Mouse (Mus musculus) erythroblast, embryonic 14.5 days (primary cell): Measurements from ENCODE around the gene Llgl2.

ENCODE experiments used
- GATA1 ChIP-seq: IDR thresholded peaks from 2 replicates; pipeline ENCODE4 v1.6.1; 2012; ENCODE audit warnings: low read length, inconsistent platforms, mixed read lengths
- TAL1 ChIP-seq: IDR thresholded peaks from 3 replicates; pipeline ENCODE4 v1.6.1; 2012; ENCODE audit warnings: low read length, inconsistent platforms, mixed read lengths

DNA sequence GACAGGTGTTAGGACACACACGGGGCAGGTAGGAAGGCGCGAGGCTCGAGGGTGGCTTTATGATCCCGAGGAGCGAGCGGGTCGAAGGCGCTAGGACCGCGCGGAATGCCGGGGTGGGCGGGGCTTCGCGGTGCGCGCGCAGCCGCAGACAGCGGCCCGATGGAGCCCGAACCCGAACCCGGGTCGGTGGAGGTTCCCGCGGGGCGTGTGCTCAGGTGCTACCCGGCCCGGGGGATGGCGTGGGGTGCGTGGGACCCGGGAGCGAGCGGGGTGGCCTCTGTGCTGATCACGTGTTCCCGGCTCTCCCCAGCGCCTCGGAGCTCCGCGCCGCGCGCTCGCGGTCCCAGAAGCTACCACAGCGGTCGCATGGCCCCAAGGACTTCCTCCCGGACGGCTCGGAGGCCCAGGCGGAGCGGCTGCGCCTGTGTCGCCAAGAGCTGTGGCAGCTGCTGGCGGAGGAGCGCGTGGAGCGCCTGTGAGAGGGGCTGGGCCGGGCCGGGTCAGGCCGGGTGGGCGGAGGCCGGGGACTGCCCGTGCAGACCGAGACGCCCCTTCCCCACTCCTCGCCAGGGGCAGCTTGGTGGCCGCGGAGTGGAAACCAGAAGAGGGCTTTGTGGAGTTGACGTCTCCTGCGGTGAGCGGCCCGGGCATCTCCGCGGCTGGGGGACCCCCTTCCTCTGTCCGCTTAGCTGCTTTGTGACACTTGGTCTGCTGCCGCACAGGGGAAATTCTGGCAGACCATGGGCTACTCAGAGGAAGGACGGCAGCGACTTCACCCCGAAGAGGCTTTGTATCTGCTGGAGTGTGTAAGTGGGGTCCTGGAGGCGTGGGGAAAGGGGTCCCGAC, 9.0 kb upstream of the Llgl2 start, which contains the start of gene Tsen54:
- TF ChIP-seq TAL1 (no peak), GATA1 (no peak)
